10 mouse cellular contexts compared by ENCODE assay signal in genomic region chr6:39346991-39347501, GRCm38 (mm10). TPM values are rescaled to one million over a fixed set of nuclear protein-coding genes. Genes with fewer than 3 reads are reported as not detected.
DNase-seq lines count a peak whose midpoint lies in the region; ATAC-seq lines count a peak whose summit lies in the region.
"Had no signal": no experiment of that assay in that cellular context is flagged by ENCODE, and none has a peak within 500 bp of the region (broad histone marks: within the 10 kb centered on the region; RNA-seq: fewer than 3 reads in every experiment).

No protein-coding gene starts in this region.

- H3K9me3 ChIP-seq in midbrain, embryonic 10.5 days (replicated peaks): no peaks in the 10 kb centered on the region
- H3K9me3 ChIP-seq in midbrain, embryonic 15.5 days: no peaks in the 10 kb centered on the region
- no peaks in the 10 kb centered on the region for H3K9me3 ChIP-seq in embryonic facial prominence, embryonic 10.5 days
- H3K9me3 ChIP-seq in hindbrain, embryonic 15.5 days: no peaks in the 10 kb centered on the region
- no peaks in the 10 kb centered on the region for H3K9me3 ChIP-seq in neural tube, embryonic 11.5 days (ENCODE audit: control insufficient read depth, low read length)
- H3K9me3 ChIP-seq: limb, embryonic 15.5 days had no signal

- peak overlapping the region; percentile 18; the same call in 1 of the 2 replicates for H3K4me3 ChIP-seq in midbrain, embryonic 10.5 days
- no peak overlapping the region for H3K4me3 ChIP-seq in midbrain, embryonic 15.5 days
- no peak overlapping the region for H3K4me3 ChIP-seq in embryonic facial prominence, embryonic 10.5 days
- H3K4me3 ChIP-seq in hindbrain, embryonic 15.5 days: no peak overlapping the region
- no peak overlapping the region for H3K4me3 ChIP-seq in neural tube, embryonic 11.5 days (ENCODE audit: low read depth, low read length)
- H3K4me3 ChIP-seq: limb, embryonic 15.5 days; myocyte had no signal

- no peak for ATAC-seq in midbrain, embryonic 15.5 days (replicated peaks)
- ATAC-seq in hindbrain, embryonic 15.5 days (ENCODE audit: low FRiP score, low read depth): no peak
- ATAC-seq in neural tube, embryonic 11.5 days (ENCODE audit: insufficient read depth, low FRiP score, low TSS enrichment): peak; percentile 71
- ATAC-seq in granulocyte monocyte progenitor cell, adult 5-6 weeks (replicated peaks; ENCODE audit: poor library complexity, severe bottlenecking): no peak
- ATAC-seq in erythroblast, adult 5-6 weeks (replicated peaks; ENCODE audit: low FRiP score, poor library complexity, severe bottlenecking): no peak

- H3K27ac ChIP-seq in midbrain, embryonic 10.5 days (replicated peaks): peak overlapping the region; percentile 87
- H3K27ac ChIP-seq in midbrain, embryonic 15.5 days: no peak overlapping the region; the same call in 1 of the 2 replicates
- H3K27ac ChIP-seq in embryonic facial prominence, embryonic 10.5 days (replicated peaks): peak overlapping the region; percentile 62
- peak overlapping the region; percentile 27; the same call in 1 of the 2 replicates for H3K27ac ChIP-seq in hindbrain, embryonic 15.5 days (replicated peaks)
- H3K27ac ChIP-seq in neural tube, embryonic 11.5 days (ENCODE audit: low read depth, low read length): peak overlapping the region; percentile 73
- H3K27ac ChIP-seq: limb, embryonic 15.5 days had no signal

- no peak overlapping the region for H3K4me2 ChIP-seq in midbrain, embryonic 15.5 days
- H3K4me2 ChIP-seq in hindbrain, embryonic 15.5 days: no peak overlapping the region
- H3K4me2 ChIP-seq in neural tube, embryonic 11.5 days (ENCODE audit: low read depth): no peak overlapping the region
- H3K4me2 ChIP-seq: limb, embryonic 15.5 days had no signal

- no peaks in the 10 kb centered on the region for H3K27me3 ChIP-seq in midbrain, embryonic 10.5 days (ENCODE audit: low read depth, poor library complexity, severe bottlenecking)
- H3K27me3 ChIP-seq in midbrain, embryonic 15.5 days (replicated peaks): no peaks in the 10 kb centered on the region
- no peaks in the 10 kb centered on the region for H3K27me3 ChIP-seq in embryonic facial prominence, embryonic 10.5 days (replicated peaks; ENCODE audit: low read depth, poor library complexity, severe bottlenecking)
- no peaks in the 10 kb centered on the region for H3K27me3 ChIP-seq in hindbrain, embryonic 15.5 days
- no peaks in the 10 kb centered on the region for H3K27me3 ChIP-seq in neural tube, embryonic 11.5 days (ENCODE audit: control insufficient read depth, insufficient read depth, low read length)
- H3K27me3 ChIP-seq: limb, embryonic 15.5 days had no signal

- 18% methylated on average over 15 of the region's 15 CpGs for WGBS in midbrain, embryonic 10.5 days
- WGBS in midbrain, embryonic 15.5 days: 18% methylated on average over 15 of the region's 15 CpGs
- 40% methylated on average over 15 of the region's 15 CpGs for WGBS in embryonic facial prominence, embryonic 10.5 days
- WGBS in hindbrain, embryonic 15.5 days: 11% methylated on average over 15 of the region's 15 CpGs
- 4% methylated on average over 15 of the region's 15 CpGs for WGBS in neural tube, embryonic 11.5 days

- H3K36me3 ChIP-seq in midbrain, embryonic 10.5 days: peaks cover 56% of the 10 kb centered on the region
- H3K36me3 ChIP-seq in midbrain, embryonic 15.5 days (replicated peaks): peaks cover 18% of the 10 kb centered on the region
- H3K36me3 ChIP-seq in embryonic facial prominence, embryonic 10.5 days (replicated peaks): peaks cover 80% of the 10 kb centered on the region
- H3K36me3 ChIP-seq in hindbrain, embryonic 15.5 days: peaks cover 43% of the 10 kb centered on the region
- H3K36me3 ChIP-seq in neural tube, embryonic 11.5 days (ENCODE audit: control insufficient read depth, insufficient read depth, low read length): 0 out of 2 replicates have a peak, but pooled peaks cover 3% of the 10 kb centered on the region

- H3K9ac ChIP-seq in midbrain, embryonic 15.5 days: no peak overlapping the region
- no peak overlapping the region for H3K9ac ChIP-seq in hindbrain, embryonic 15.5 days
- peak overlapping the region; percentile 1; the same call in 1 of the 2 replicates for H3K9ac ChIP-seq in neural tube, embryonic 11.5 days (ENCODE audit: low read length)
- H3K9ac ChIP-seq: limb, embryonic 15.5 days had no signal

- DNase-seq in midbrain, embryonic 10.5 days (ENCODE audit: low spot score): peak; percentile 67
- DNase-seq in embryonic facial prominence, embryonic 10.5 days (ENCODE audit: low spot score): no peak
- peak; percentile 72 for DNase-seq in neural tube, embryonic 11.5 days (ENCODE audit: low spot score)
- no peak for DNase-seq in urinary bladder, postnatal 25 days (ENCODE audit: low spot score)

- H3K4me1 ChIP-seq in midbrain, embryonic 10.5 days: peaks cover 61% of the 10 kb centered on the region
- peaks cover 25% of the 10 kb centered on the region for H3K4me1 ChIP-seq in midbrain, embryonic 15.5 days
- peaks cover 37% of the 10 kb centered on the region for H3K4me1 ChIP-seq in embryonic facial prominence, embryonic 10.5 days
- peaks cover 14% of the 10 kb centered on the region for H3K4me1 ChIP-seq in hindbrain, embryonic 15.5 days (replicated peaks)
- H3K4me1 ChIP-seq in neural tube, embryonic 11.5 days (ENCODE audit: control insufficient read depth, insufficient read depth, low read length): peaks cover 28% of the 10 kb centered on the region

RNA-seq across cellular contexts. Expression of gene Slc37a3, which starts 30.4 kb away (rescaled TPM):
- 45.3 and 51.4 TPM in 2 replicates for polyA plus RNA-seq in midbrain, embryonic 10.5 days (2016; fragmentation: Nextera tagmentation; extraction: Ambion mirVana)
- 62.8 and 65.8 TPM in 2 replicates for polyA plus RNA-seq in midbrain, embryonic 15.5 days (2015; fragmentation: Nextera tagmentation; extraction: Ambion mirVana)
- 38.0 and 43.6 TPM in 2 replicates for polyA plus RNA-seq in embryonic facial prominence, embryonic 10.5 days (2016; fragmentation: Nextera tagmentation; extraction: Ambion mirVana)
- polyA plus RNA-seq in hindbrain, embryonic 15.5 days (2015; fragmentation: Nextera tagmentation; extraction: Ambion mirVana): 58.2 and 58.4 TPM in 2 replicates
- 54.1 and 58.8 TPM in 2 replicates for polyA plus RNA-seq in neural tube, embryonic 11.5 days (2014; fragmentation: Nextera tagmentation; extraction: Ambion mirVana)
- 0.88 TPM in 1 of 2 replicates, not detected in the other for total RNA-seq in granulocyte monocyte progenitor cell, adult 5-6 weeks (2014; fragmentation: Nextera tagmentation)
- total RNA-seq in granulocyte monocyte progenitor cell, adult 5-6 weeks (2017): 0.26 and 0.41 TPM in 2 replicates
- total RNA-seq in erythroblast, adult 5-6 weeks (2015; ENCODE audit: low replicate concordance): 0.42 and 3.1 TPM in 2 replicates
- 1.7 and 9.2 TPM in 2 replicates for total RNA-seq in erythroblast, adult 5-6 weeks (2017; ENCODE audit: low replicate concordance)

RNA-seq across cellular contexts. Expression of gene Rab19, which starts 33.9 kb away (rescaled TPM):
- 0.28 and 0.30 TPM in 2 replicates for polyA plus RNA-seq in midbrain, embryonic 10.5 days (2016; fragmentation: Nextera tagmentation; extraction: Ambion mirVana)
- polyA plus RNA-seq in midbrain, embryonic 15.5 days (2015; fragmentation: Nextera tagmentation; extraction: Ambion mirVana): 0.31 and 0.36 TPM in 2 replicates
- 0.74 and 0.87 TPM in 2 replicates for polyA plus RNA-seq in embryonic facial prominence, embryonic 10.5 days (2016; fragmentation: Nextera tagmentation; extraction: Ambion mirVana)
- 0.12 and 0.16 TPM in 2 replicates for polyA plus RNA-seq in hindbrain, embryonic 15.5 days (2015; fragmentation: Nextera tagmentation; extraction: Ambion mirVana)
- polyA plus RNA-seq in neural tube, embryonic 11.5 days (2014; fragmentation: Nextera tagmentation; extraction: Ambion mirVana): 0.19 and 0.26 TPM in 2 replicates
- total RNA-seq in granulocyte monocyte progenitor cell, adult 5-6 weeks (2014; fragmentation: Nextera tagmentation): 1.4 TPM in 1 of 2 replicates, not detected in the other
- 0.26 TPM in 1 of 2 replicates, not detected in the other for total RNA-seq in granulocyte monocyte progenitor cell, adult 5-6 weeks (2017)
- total RNA-seq in erythroblast, adult 5-6 weeks (2015; ENCODE audit: low replicate concordance): 0.84 TPM in 1 of 2 replicates, not detected in the other
- 0.26 and 2.9 TPM in 2 replicates for total RNA-seq in erythroblast, adult 5-6 weeks (2017; ENCODE audit: low replicate concordance)
- polyA plus RNA-seq: myocyte had no signal

Comparison
In these comparisons a context has a peak if more than half of its experiments do, and no peak if none do; other contexts are left out.
1. DNase-seq: peak in midbrain, embryonic 10.5 days (single experiment) and neural tube, embryonic 11.5 days (single experiment); none in embryonic facial prominence, embryonic 10.5 days (single experiment) and urinary bladder, postnatal 25 days (single experiment).